Mouse (Mus musculus) testis, adult 2 months (tissue): ENCODE measurements around the gene Prr18.

ENCODE experiments used
- CTCF ChIP-seq: fragments of 200-500 bp; IDR thresholded peaks from 2 replicates; pipeline ENCODE4 v1.5.1; 2012; ENCODE audit warnings: low read depth, mild to moderate bottlenecking, inconsistent platforms, low read length, moderate library complexity; ENCODE audit not compliant: control insufficient read depth, insufficient read depth, insufficient replicate concordance
- POLR2A ChIP-seq: fragments of 200-500 bp; IDR thresholded peaks from 2 replicates; pipeline ENCODE4 v1.6.1; 2012; ENCODE audit warnings: low read depth, mild to moderate bottlenecking, inconsistent platforms, low read length, moderate library complexity; ENCODE audit not compliant: control insufficient read depth

GRCm38 (mm10) chr17:8295825-8296224, 41.4 kb upstream of the Prr18 start:
- TF ChIP-seq CTCF (no peak), POLR2A (no peak)
